Mouse (Mus musculus) G1E (cell line): ENCODE data around the gene Arhgap11a. TPM values are rescaled to one million over a fixed set of nuclear protein-coding genes. Genes with fewer than 3 reads are reported as not detected.

Experiments
- polyA plus RNA-seq: library from polyadenylated mRNA; stranded (reverse); fragments of >175 nt; gene quantifications from 2 replicates; pipeline ENCODE4 v1.2.3, GENCODE M21; 2012
- total RNA-seq, 2 experiments: library from RNA; stranded (forward) in 1 of 2; stranded (reverse) in 1 of 2; fragments of 200-1000 nt in 1 of 2; fragments of >200 nt in 1 of 2; fragmentation: Nextera tagmentation in 1 of 2; gene quantifications; 2 replicates each; pipeline ENCODE4 v1.2.3; 2014 to 2017

Arhgap11a gene
- total and polyA plus RNA-seq, 3 experiments, result 19.0 to 85.7 (median 50.5) TPM

Other genes starting within 250 kb of the Arhgap11a start
- not detected in 2 replicates for gene Grem1, start 90.0 kb downstream of the Arhgap11a start, total RNA-seq (2014; fragmentation: Nextera tagmentation)
- gene Grem1, start 90.0 kb downstream of the Arhgap11a start, total RNA-seq (2017), result 0.05 and 0.06 TPM in 2 replicates
- gene Grem1, start 90.0 kb downstream of the Arhgap11a start, polyA plus RNA-seq, result not detected in 2 replicates
- gene Scg5, start 19.5 kb downstream of the Arhgap11a start, total RNA-seq (2014; fragmentation: Nextera tagmentation), result 4.2 TPM in 1 of 2 replicates, not detected in the other
- gene Scg5, start 19.5 kb downstream of the Arhgap11a start, total RNA-seq (2017), result 0.27 and 1.7 TPM in 2 replicates
- gene Scg5, start 19.5 kb downstream of the Arhgap11a start, polyA plus RNA-seq, result not detected in 2 replicates
- gene Gjd2, start 165.0 kb upstream of the Arhgap11a start, total RNA-seq (2014; fragmentation: Nextera tagmentation), result not detected in 2 replicates
- 0.12 TPM in 1 of 2 replicates, not detected in the other for gene Gjd2, start 165.0 kb upstream of the Arhgap11a start, total RNA-seq (2017)
- gene Gjd2, start 165.0 kb upstream of the Arhgap11a start, polyA plus RNA-seq, result not detected in 2 replicates
- gene Actc1, start 204.9 kb upstream of the Arhgap11a start, total RNA-seq (2014; fragmentation: Nextera tagmentation), result not detected in 2 replicates
- gene Actc1, start 204.9 kb upstream of the Arhgap11a start, total RNA-seq (2017), result not detected in 2 replicates
- gene Actc1, start 204.9 kb upstream of the Arhgap11a start, polyA plus RNA-seq, result not detected in 2 replicates